ENCODE assay signal across 24 mouse cellular contexts in genomic region chr2:97018319-97018718, GRCm38 (mm10).
DNase-seq lines count a peak whose midpoint lies in the region; ATAC-seq and TF ChIP-seq lines count a peak whose summit lies in the region.
"Had no signal": no experiment of that assay in that cellular context is flagged by ENCODE, and none has a peak within 500 bp of the region (broad histone marks: within the 10 kb centered on the region; RNA-seq: fewer than 3 reads in every experiment).

No protein-coding gene starts in this region.

- H3K9ac ChIP-seq in lung, postnatal 0 days (replicated peaks; ENCODE audit: low read depth) = no peak overlapping the region
- H3K9ac ChIP-seq: embryonic facial prominence, embryonic 12.5 days; embryonic facial prominence, embryonic 15.5 days; forebrain, postnatal 0 days; heart, embryonic 12.5 days; heart, embryonic 15.5 days; hindbrain, embryonic 15.5 days had no signal

- no peaks in the 10 kb centered on the region for H3K36me3 ChIP-seq in lung, postnatal 0 days (ENCODE audit: insufficient read depth, low read length)
- H3K36me3 ChIP-seq: embryonic facial prominence, embryonic 12.5 days; embryonic facial prominence, embryonic 15.5 days; heart, embryonic 12.5 days; heart, embryonic 15.5 days; hindbrain, embryonic 15.5 days had no signal

- H3K27me3 ChIP-seq in lung, postnatal 0 days (replicated peaks; ENCODE audit: insufficient read depth, low read length) = no peaks in the 10 kb centered on the region
- H3K27me3 ChIP-seq: embryonic facial prominence, embryonic 12.5 days; embryonic facial prominence, embryonic 15.5 days; heart, embryonic 12.5 days; heart, embryonic 15.5 days; hindbrain, embryonic 15.5 days; Patski had no signal

- H3K9me3 ChIP-seq in lung, postnatal 0 days (ENCODE audit: low read length) = no peaks in the 10 kb centered on the region
- H3K9me3 ChIP-seq: embryonic facial prominence, embryonic 12.5 days; embryonic facial prominence, embryonic 15.5 days; heart, embryonic 12.5 days; heart, embryonic 15.5 days; hindbrain, embryonic 15.5 days had no signal

- no peak for ATAC-seq in lung, postnatal 0 days
- ATAC-seq: forebrain, embryonic 14.5 days; forebrain, postnatal 0 days; intestine, postnatal 0 days; Patski had no signal

- peak; percentile 19 for DNase-seq in cerebellum, adult 11 months
- peak; percentile 41 to 57 for DNase-seq in cerebellum, adult 18-20 months
- DNase-seq in cerebellum, adult 9-11 months = peak; percentile 65
- DNase-seq in cerebellum, postnatal 36 days = peak; percentile 24 to 49
- DNase-seq in lung, postnatal 0 days (ENCODE audit: low spot score) = no peak
- no peak for DNase-seq in spleen, postnatal 36 days (ENCODE audit: low spot score in 2 of 2)
- no peak for DNase-seq in MN1 (ENCODE audit: low spot score)
- DNase-seq: adrenal gland, postnatal 10 days; adrenal gland, postnatal 36 days; forebrain, postnatal 0 days; gastrocnemius, adult 2 months; gastrocnemius, postnatal 25 days; heart, adult 18-20 months; heart, postnatal 10 days; heart, postnatal 36 days; kidney, adult 2 months had no signal

- no peak overlapping the region for H3K27ac ChIP-seq in lung, postnatal 0 days (ENCODE audit: low read length)
- H3K27ac ChIP-seq: embryonic facial prominence, embryonic 12.5 days; embryonic facial prominence, embryonic 15.5 days; gastrocnemius, adult 2 months; heart, embryonic 15.5 days; hindbrain, embryonic 15.5 days had no signal

- 65% methylated on average over 3 of the region's 3 CpGs for whole genome bisulfite sequencing in lung, postnatal 0 days

- TF ChIP-seq EP300 in lung, postnatal 0 days (IDR thresholded peaks at IDR 0.05) = no peak

- H3K4me2 ChIP-seq in lung, postnatal 0 days (replicated peaks; ENCODE audit: low read depth, low read length) = no peak overlapping the region
- H3K4me2 ChIP-seq: embryonic facial prominence, embryonic 12.5 days; embryonic facial prominence, embryonic 15.5 days; heart, embryonic 12.5 days; heart, embryonic 15.5 days; hindbrain, embryonic 15.5 days had no signal

- TF ChIP-seq CTCF in lung, postnatal 0 days (IDR thresholded peaks at IDR 0.05) = no peak

- H3K4me3 ChIP-seq in lung, postnatal 0 days (ENCODE audit: low read depth, low read length) = no peak overlapping the region
- H3K4me3 ChIP-seq: embryonic facial prominence, embryonic 12.5 days; embryonic facial prominence, embryonic 15.5 days; gastrocnemius, adult 2 months; heart, embryonic 12.5 days; heart, embryonic 15.5 days; hindbrain, embryonic 15.5 days had no signal

- no peaks in the 10 kb centered on the region for H3K4me1 ChIP-seq in lung, postnatal 0 days (ENCODE audit: insufficient read depth, low read depth, low read length)
- H3K4me1 ChIP-seq: embryonic facial prominence, embryonic 12.5 days; embryonic facial prominence, embryonic 15.5 days; heart, embryonic 12.5 days; heart, embryonic 15.5 days; hindbrain, embryonic 15.5 days had no signal

Comparison
In these comparisons a context has a peak if more than half of its experiments do, and no peak if none do; other contexts are left out.
1. DNase-seq: peak in cerebellum, adult 11 months (single experiment), cerebellum, adult 18-20 months (2 of 2), cerebellum, adult 9-11 months (single experiment) and cerebellum, postnatal 36 days (2 of 2); none in lung, postnatal 0 days (single experiment), spleen, postnatal 36 days (0 of 2) and MN1 (single experiment).